Mouse (Mus musculus) megakaryocyte-erythroid progenitor cell, adult 5-6 weeks (primary cell): ENCODE measurements around the gene Rab15. TPM values are rescaled to one million over a fixed set of nuclear protein-coding genes. Genes with fewer than 3 reads are reported as not detected.

Source experiments
- total RNA-seq, 2 experiments: library from RNA; stranded (forward) in 1 of 2; stranded (reverse) in 1 of 2; fragments of 200-1000, 215-1000 nt in 1 of 2; fragments of >200 nt in 1 of 2; fragmentation: Nextera tagmentation in 1 of 2; gene quantifications; 2 replicates each; pipeline ENCODE4 v1.2.3; 2014 to 2017

The Rab15 gene
- total RNA-seq, 2 experiments from 2014 or later = not detected

Other genes with a start within 250 kb of the Rab15 start
- 40.8 and 44.0 TPM in 2 replicates for gene Sptb, start 112.4 kb downstream of the Rab15 start, total RNA-seq (2014; fragmentation: Nextera tagmentation)
- gene Sptb, start 112.4 kb downstream of the Rab15 start, total RNA-seq (2017) = 25.2 and 45.2 TPM in 2 replicates
- 136 and 145 TPM in 2 replicates for gene Churc1, start 57.4 kb downstream of the Rab15 start, total RNA-seq (2014; fragmentation: Nextera tagmentation)
- gene Churc1, start 57.4 kb downstream of the Rab15 start, total RNA-seq (2017) = 48.9 and 57.3 TPM in 2 replicates
- 27.2 and 31.1 TPM in 2 replicates for gene Fntb, start 57.3 kb downstream of the Rab15 start, total RNA-seq (2014; fragmentation: Nextera tagmentation)
- gene Fntb, start 57.3 kb downstream of the Rab15 start, total RNA-seq (2017) = 5.0 and 15.4 TPM in 2 replicates
- not detected in 2 replicates for gene Gpx2, start 27.4 kb downstream of the Rab15 start, total RNA-seq (2014; fragmentation: Nextera tagmentation)
- gene Gpx2, start 27.4 kb downstream of the Rab15 start, total RNA-seq (2017) = not detected in 2 replicates
- 108 and 111 TPM in 2 replicates for gene Max, start 139.3 kb upstream of the Rab15 start, total RNA-seq (2014; fragmentation: Nextera tagmentation)
- 91.3 and 139 TPM in 2 replicates for gene Max, start 139.3 kb upstream of the Rab15 start, total RNA-seq (2017)